Mouse (Mus musculus) embryo, embryonic 10 days (tissue): ENCODE measurements around the gene Alkbh6.

Experiments used
- DNase-seq: peaks from one replicate; pipeline ENCODE4 v3.0.0-alpha.2; 2015; ENCODE audit warnings: low spot score

The Alkbh6 gene

GRCm38 (mm10) chr7:30308076-30309005 lies at the start of gene Alkbh6:
Gene Alkbh6, plus strand, starts transcription at chr7:30308717.
- peak; percentile 97 for DNase-seq

- no peak for DNase-seq
Measured at GRCm38 (mm10) chr7:30265041-30265440, 43.5 kb upstream of the Alkbh6 start.

- no peak for DNase-seq
Measured at GRCm38 (mm10) chr7:30265531-30265930, 43.0 kb upstream of the Alkbh6 start.

GRCm38 (mm10) chr7:30265935-30266334 lies 42.6 kb upstream of the Alkbh6 start:
- DNase-seq: no peak

- no peak for DNase-seq
Measured at GRCm38 (mm10) chr7:30266780-30267179, 41.7 kb upstream of the Alkbh6 start.

DNA sequence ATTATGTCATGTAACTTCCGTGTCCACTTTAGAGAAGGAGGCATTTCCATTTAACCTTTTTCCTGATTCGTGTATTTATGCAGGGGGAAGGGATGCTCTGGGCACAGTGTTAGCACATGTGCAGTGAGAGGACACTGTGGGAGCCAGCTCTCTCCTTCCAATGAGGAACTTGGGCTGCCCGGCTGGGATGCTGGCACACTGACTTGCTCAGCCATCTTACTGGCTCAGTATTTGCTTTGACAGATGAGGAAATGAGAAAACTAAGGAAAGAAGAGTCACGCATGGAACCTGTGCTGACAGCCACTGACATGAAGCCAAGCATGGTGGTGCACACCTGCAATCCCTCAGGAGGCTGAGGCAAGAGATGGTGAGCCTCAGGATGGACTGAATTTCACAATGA lies 38.9 kb upstream of the Alkbh6 start:
- no peak for DNase-seq

DNA sequence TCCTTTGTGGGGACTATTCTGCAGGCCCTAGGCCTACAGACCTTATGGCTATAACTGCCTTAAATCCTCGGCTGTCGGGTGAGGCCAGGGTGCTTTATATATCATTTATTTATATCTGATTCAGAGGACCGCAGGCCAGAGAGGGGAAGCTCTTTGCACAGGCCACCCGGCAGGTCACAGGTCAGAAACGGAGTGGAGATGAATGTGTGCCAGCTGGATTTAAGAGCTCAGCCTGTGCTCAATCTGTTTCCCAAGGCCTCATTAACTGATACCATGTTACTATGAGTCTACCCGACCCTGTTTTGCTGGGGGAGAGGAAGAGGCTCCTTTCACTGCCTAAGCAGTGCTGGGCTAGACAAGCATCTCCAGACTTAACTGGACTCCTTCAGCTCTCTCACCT lies 34.1 kb upstream of the Alkbh6 start:
- no peak for DNase-seq

- DNase-seq: no peak
Measured at GRCm38 (mm10) chr7:30278911-30279310, 29.6 kb upstream of the Alkbh6 start.

DNA sequence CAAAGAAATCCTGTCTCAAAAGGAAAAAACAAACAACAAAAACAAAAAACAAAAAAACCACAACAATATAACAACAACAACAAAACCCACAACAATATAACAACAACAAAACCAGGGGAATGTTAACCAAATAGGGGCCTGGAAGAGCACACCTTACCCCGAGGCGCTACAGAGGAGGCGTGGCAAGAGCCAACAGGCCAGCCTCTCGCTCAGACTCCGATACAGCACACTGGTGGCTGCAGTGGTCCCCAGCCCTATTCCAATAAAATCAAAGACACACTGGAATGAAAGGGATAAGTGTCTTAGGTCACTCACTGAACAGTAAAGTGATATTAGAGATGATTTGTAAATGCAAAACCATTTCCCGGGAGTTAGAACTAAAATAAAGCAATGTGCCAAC lies 29.0 kb upstream of the Alkbh6 start:
- peak; percentile 66 for DNase-seq

- peak; percentile 94 for DNase-seq
Measured at GRCm38 (mm10) chr7:30279951-30280669, 28.4 kb upstream of the Alkbh6 start, which contains the start of the genes Thap8 and Wdr62. Gene Thap8, plus strand, starts transcription at chr7:30280094. Gene Wdr62, minus strand, starts transcription at chr7:30280419.

DNA sequence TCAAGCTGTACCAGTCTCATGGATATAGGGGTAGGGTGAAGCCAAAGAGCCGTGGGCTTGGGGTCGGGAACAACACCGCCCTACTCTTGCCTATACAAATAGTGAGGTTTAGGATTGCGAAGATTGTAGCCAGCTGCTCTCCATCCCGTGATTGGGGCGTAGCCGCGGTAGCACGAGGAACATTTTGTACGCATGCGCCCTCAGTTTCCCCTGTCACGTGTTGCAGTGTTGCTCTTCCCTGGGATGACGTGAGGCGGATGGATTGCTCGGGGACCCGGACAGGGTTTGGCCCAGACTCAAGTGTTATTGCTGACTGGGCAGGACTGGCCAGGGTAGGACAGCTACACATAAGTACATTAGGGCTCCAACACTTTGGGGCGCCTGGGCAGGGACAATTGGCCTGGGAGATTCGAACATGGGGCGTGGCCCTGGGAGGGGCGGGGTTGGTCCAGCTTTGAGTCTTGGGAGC lies 27.8 kb upstream of the Alkbh6 start:
- peak; percentile 94 for DNase-seq

DNA sequence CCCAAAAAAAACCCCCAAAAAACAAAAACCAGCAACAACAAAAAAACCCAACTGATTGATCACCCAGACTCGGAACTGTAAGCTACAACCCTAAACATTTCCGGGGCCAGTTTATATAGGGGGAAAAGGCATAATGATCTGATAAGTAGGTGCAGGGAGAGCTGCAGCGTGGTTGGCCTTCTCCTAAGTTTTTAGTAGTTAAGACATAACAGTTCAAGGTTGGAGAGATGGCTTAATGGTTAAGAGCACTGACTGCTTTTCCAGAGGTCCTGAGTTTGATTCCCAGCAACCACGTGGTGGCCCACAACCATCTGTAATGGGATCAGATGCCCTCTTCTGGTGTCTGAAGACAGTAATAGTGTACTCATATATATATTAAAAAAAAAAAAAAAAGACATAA lies 27.0 kb upstream of the Alkbh6 start:
- no peak for DNase-seq

DNA sequence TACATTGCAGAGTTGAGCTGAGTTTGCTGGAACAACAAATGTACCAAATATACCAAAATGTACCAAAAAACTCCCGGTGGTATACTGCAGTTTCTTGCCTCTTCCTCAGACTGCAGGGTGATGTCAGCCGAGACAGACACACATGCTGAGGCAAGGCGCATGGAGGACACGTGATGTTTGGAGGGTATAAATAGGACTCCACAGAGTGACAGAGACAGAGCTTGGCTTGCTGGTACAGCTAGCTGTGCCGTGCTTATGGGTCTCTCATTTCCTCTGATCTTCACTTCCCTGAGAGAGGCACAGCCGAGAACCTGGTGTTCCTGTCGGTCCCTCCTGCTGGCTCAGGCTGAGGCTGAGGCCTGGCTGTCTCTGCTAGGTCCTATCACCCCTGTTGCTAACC lies 25.8 kb upstream of the Alkbh6 start:
- no peak for DNase-seq

- no peak for DNase-seq
Measured at GRCm38 (mm10) chr7:30286701-30287410, 21.7 kb upstream of the Alkbh6 start.

- no peak for DNase-seq
Measured at GRCm38 (mm10) chr7:30288046-30288445, 20.5 kb upstream of the Alkbh6 start.

DNA sequence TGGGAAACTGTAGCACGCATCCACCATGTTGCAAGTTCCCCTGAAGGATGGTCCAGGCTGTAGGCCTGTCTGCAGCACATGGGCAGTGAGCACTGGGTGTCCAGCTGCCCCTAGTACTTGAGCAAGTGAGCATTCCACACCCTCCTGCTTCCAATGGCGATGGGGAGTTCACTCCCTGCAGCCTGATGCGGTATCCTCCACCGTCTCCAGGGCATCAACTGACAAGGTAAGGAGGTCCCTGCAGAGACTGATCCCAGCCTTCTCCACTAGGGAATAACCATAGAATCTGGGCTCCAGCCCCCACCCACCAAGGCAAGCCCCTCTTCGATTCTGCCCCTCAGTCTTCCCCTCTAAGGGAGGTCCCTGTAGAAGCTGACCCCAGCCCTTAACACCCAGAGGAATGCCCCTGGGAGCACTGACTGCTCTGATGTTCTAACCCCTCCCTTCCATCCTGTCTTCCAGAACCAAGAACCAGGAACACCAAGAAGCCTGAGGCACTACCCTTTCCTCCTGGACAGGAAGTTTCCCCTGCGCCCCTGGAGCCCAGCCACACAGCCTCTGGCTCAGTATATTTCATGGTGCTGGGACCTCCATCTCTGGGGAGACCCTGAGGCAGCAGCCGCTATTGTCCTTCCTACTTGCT lies 19.3 kb upstream of the Alkbh6 start:
- no peak for DNase-seq

DNA sequence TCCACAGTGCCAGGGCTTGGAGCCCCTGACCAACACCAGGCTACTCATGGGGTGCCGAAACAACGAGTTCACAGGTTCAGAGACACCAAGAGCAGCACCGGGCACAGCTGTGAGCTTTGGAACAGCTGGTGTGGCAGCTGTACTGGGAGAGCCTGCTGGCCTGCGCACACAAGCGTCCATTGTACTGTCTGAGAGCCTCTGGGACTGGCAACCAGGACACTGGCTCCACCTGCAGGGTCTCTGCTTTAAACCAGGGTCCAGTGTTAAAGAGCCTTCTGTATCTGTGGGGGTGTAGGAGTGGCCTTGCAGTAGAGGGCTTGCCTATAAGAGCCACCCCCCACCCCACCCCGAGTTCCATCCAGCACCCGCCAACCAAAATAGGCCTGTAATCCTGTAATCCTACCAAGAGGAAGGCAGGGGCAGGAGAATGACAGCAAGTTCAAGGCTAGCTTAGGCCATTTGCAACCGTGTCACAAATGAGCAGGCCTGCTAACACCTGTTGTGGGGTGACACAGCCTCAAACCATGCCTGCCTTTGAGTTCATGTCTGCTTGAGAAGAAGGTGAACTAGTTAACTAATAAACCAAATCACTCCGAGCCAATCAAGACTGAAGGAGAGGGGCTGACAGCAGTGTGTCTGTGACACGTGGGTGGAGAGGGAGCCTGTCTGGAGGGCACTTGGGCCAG lies 18.7 kb upstream of the Alkbh6 start:
- peak; percentile 48 for DNase-seq

DNA sequence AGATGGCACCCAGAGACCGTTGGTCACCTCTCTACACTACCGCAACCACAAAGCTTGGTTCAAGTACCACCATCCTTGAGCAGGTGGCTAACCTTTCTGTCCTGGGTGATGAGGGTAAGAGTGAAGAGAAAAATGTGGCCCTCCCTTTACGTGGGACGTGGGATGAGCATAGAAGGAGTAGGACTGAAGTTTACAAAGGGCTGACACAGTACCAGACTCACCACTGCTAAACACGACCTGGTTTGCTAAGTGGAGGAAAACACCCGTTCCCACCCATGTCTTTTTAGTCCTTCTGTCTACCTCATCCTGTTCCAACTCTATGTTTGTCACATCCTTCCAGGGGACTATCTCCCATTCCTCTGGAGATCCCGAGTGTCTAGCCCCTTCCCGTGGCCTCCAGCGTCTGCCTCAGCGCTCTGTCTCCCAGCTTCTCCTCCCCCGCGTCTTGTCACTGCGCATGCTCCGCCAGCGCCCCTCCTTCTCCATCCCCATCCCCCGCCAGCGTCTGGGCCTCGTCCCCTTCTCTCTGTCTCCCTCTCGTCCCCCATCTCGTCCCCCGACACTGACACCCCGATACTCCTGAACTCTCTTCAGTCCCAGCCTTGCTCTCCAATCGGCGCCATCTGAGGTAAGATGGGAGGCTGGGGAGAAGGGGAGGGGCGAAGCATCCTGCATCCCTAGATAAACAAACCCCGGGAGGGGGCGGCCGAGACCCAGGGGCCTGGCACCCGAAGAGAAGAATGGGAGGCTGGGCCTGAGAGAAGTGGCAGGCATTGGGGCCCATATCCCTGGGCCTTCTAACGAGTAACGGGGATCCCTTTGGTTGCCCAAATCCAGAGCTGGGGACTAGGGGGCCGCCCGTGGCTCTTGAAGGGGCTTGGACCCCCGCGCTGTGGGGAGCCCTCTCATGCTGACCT lies 17.0 kb upstream of the Alkbh6 start, which contains the start of gene Clip3:
TSS of gene Clip3 (plus strand) at position 514 of the 917 bp plus-strand sequence.
- DNase-seq: peak; percentile 92

DNA sequence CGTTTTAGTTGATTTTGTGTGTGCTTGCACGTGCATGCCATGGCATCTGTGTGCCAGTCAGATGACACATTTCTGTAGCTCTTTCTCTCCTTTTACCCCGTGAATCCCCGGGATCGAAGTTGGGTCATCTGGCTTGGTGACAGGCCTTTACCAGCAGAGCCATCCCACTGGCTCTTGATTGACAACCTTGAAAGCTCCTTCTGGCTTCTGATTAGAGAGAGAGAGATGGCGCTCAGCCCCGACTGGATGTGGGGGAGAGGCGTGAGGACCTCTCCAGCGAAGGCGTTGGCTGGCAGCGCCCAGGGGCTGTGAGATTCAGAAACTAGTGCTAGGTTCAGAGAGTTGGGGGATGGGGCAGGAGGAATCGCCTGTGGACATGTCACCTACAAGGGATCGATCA lies 14.7 kb upstream of the Alkbh6 start:
- no peak for DNase-seq

- DNase-seq: no peak
Measured at GRCm38 (mm10) chr7:30294296-30294695, 14.2 kb upstream of the Alkbh6 start.
